Mouse (Mus musculus) gonadal fat pad, adult 2 months (tissue): ENCODE data around the gene Wdr59. TPM values are rescaled to one million over a fixed set of nuclear protein-coding genes. Genes with fewer than 3 reads are reported as not detected.

Source experiments
- polyA plus RNA-seq: library from polyadenylated mRNA; depleted of rRNA; stranded (reverse); fragments of >200 nt; gene quantifications from 2 replicates; pipeline ENCODE4 v1.2.3, GENCODE M21; 2012; rRNA removed

Gene Wdr59
- polyA plus RNA-seq, 1 experiment: 14.0 TPM

Other genes starting within 250 kb of the Wdr59 start
- gene Rfwd3, start 221.9 kb downstream of the Wdr59 start, polyA plus RNA-seq: 18.7 and 19.5 TPM in 2 replicates
- gene Mlkl, start 183.9 kb downstream of the Wdr59 start, polyA plus RNA-seq: 2.0 and 3.6 TPM in 2 replicates
- gene Fa2h, start 128.3 kb downstream of the Wdr59 start, polyA plus RNA-seq: 11.3 and 12.6 TPM in 2 replicates
- 52.4 and 57.0 TPM in 2 replicates for gene Znrf1, start 14.0 kb upstream of the Wdr59 start, polyA plus RNA-seq
- 371 and 461 TPM in 2 replicates for gene Ldhd, start 108.3 kb upstream of the Wdr59 start, polyA plus RNA-seq
- 12.1 and 12.7 TPM in 2 replicates for gene Zfp1, start 121.3 kb upstream of the Wdr59 start, polyA plus RNA-seq
- 4.4 and 35.9 TPM in 2 replicates for gene Ctrb1, start 168.9 kb upstream of the Wdr59 start, polyA plus RNA-seq
- gene Bcar1, start 221.7 kb upstream of the Wdr59 start, polyA plus RNA-seq: 54.5 and 58.1 TPM in 2 replicates